ENCODE assay signal across 27 mouse cellular contexts in the genomic region with DNA sequence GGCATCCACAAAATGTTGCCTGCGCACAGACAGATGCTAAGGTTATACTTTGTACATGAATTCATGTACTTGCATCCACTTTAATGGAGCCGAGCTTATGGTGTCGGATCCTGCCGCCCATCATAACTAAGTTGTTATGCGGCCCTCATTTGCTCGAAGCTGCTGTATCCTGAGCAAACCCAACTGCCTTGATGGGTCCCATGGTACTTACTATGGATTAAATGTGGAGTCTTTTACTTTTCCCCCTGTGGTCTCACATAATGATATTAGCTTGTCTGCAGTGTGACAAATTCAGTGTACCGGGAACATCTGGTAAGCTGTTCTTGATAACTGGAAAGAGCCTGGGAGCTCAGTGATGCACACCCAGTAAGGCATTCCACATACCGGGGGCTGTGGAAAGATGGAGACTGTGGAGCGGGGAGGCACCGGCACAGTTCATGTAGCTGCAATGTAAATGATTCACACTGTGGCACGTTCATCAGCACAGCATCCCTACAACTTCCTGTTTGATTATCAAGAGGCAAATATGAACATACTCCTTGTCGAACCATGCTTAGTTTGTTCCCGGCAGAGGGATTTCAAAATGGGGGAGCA.
A peak's percentile ranks its signal among the peaks of the same experiment; 100 is the strongest.
DNase-seq lines count a peak whose midpoint lies in the region; ATAC-seq and TF ChIP-seq lines count a peak whose summit lies in the region.
"Had no signal": no experiment of that assay in that cellular context is flagged by ENCODE, and none has a peak within 500 bp of the region (broad histone marks: within the 10 kb centered on the region; RNA-seq: fewer than 3 reads in every experiment).

No protein-coding gene starts in this region.

- no peaks in the 10 kb centered on the region for H3K36me3 ChIP-seq in hindbrain, embryonic 14.5 days (replicated peaks; ENCODE audit: control insufficient read depth, insufficient read depth)
- H3K36me3 ChIP-seq in hindbrain, embryonic 11.5 days (ENCODE audit: control insufficient read depth, insufficient read depth, low read length), result no peaks in the 10 kb centered on the region
- H3K36me3 ChIP-seq in midbrain, embryonic 13.5 days, result no peaks in the 10 kb centered on the region
- no peaks in the 10 kb centered on the region for H3K36me3 ChIP-seq in midbrain, postnatal 0 days (ENCODE audit: insufficient read depth, low read length)
- H3K36me3 ChIP-seq in hindbrain, embryonic 16.5 days (ENCODE audit: control insufficient read depth, insufficient read depth, low read length), result no peaks in the 10 kb centered on the region
- H3K36me3 ChIP-seq in neural tube, embryonic 14.5 days (ENCODE audit: control insufficient read depth, insufficient read depth, low read length), result no peaks in the 10 kb centered on the region
- H3K36me3 ChIP-seq: forebrain, embryonic 10.5 days; forebrain, embryonic 15.5 days; limb, embryonic 12.5 days; neural tube, embryonic 12.5 days had no signal

- DNase-seq in hindbrain, embryonic 14.5 days (ENCODE audit: low spot score), result no peak
- DNase-seq in hindbrain, embryonic 11.5 days (ENCODE audit: low spot score), result no peak
- DNase-seq in midbrain, postnatal 0 days (ENCODE audit: low spot score), result no peak
- DNase-seq in urinary bladder, postnatal 10 days (ENCODE audit: low spot score), result no peak
- no peak for DNase-seq in gastrocnemius, postnatal 36 days
- DNase-seq: adrenal gland, postnatal 25 days; cerebellum, adult 18-20 months; cerebellum, postnatal 10 days; gastrocnemius, adult 2 months; heart, postnatal 14 days; kidney, adult 11 months; kidney, postnatal 14 days; lung, postnatal 4 days; retina, postnatal 1 day; right cerebral cortex, postnatal 14 days; thymus, postnatal 4 days had no signal

- H3K4me1 ChIP-seq in hindbrain, embryonic 14.5 days (replicated peaks; ENCODE audit: control insufficient read depth, insufficient read depth, low read length), result peaks cover 22% of the 10 kb centered on the region
- no peaks in the 10 kb centered on the region for H3K4me1 ChIP-seq in hindbrain, embryonic 11.5 days (replicated peaks; ENCODE audit: control insufficient read depth, insufficient read depth, low read length)
- H3K4me1 ChIP-seq in midbrain, embryonic 13.5 days (replicated peaks), result peaks cover 15% of the 10 kb centered on the region
- H3K4me1 ChIP-seq in midbrain, postnatal 0 days (ENCODE audit: insufficient read depth, low read length), result 0 out of 2 replicates have a peak, but pooled peaks cover 4% of the 10 kb centered on the region
- H3K4me1 ChIP-seq in hindbrain, embryonic 16.5 days (ENCODE audit: control insufficient read depth, insufficient read depth, low read depth, low read length), result peaks cover 8% of the 10 kb centered on the region
- peaks cover 10% of the 10 kb centered on the region for H3K4me1 ChIP-seq in neural tube, embryonic 14.5 days (ENCODE audit: control insufficient read depth, insufficient read depth, low read length)
- H3K4me1 ChIP-seq: limb, embryonic 12.5 days; megakaryocyte, embryonic 14.5 days; neural tube, embryonic 12.5 days had no signal

- no peaks in the 10 kb centered on the region for H3K9me3 ChIP-seq in hindbrain, embryonic 14.5 days (ENCODE audit: control insufficient read depth, low read length)
- no peaks in the 10 kb centered on the region for H3K9me3 ChIP-seq in hindbrain, embryonic 11.5 days (ENCODE audit: control insufficient read depth, low read length)
- no peaks in the 10 kb centered on the region for H3K9me3 ChIP-seq in midbrain, embryonic 13.5 days
- no peaks in the 10 kb centered on the region for H3K9me3 ChIP-seq in midbrain, postnatal 0 days (ENCODE audit: low read length)
- no peaks in the 10 kb centered on the region for H3K9me3 ChIP-seq in hindbrain, embryonic 16.5 days (ENCODE audit: control insufficient read depth, low read length)
- H3K9me3 ChIP-seq in neural tube, embryonic 14.5 days (ENCODE audit: control insufficient read depth, low read length), result no peaks in the 10 kb centered on the region
- H3K9me3 ChIP-seq: forebrain, embryonic 10.5 days; forebrain, embryonic 15.5 days; limb, embryonic 12.5 days; neural tube, embryonic 12.5 days had no signal

- H3K27me3 ChIP-seq in hindbrain, embryonic 14.5 days (ENCODE audit: control insufficient read depth, insufficient read depth, low read length), result no peaks in the 10 kb centered on the region
- H3K27me3 ChIP-seq in hindbrain, embryonic 11.5 days (ENCODE audit: control insufficient read depth, insufficient read depth, low read length), result no peaks in the 10 kb centered on the region
- no peaks in the 10 kb centered on the region for H3K27me3 ChIP-seq in midbrain, embryonic 13.5 days
- no peaks in the 10 kb centered on the region for H3K27me3 ChIP-seq in midbrain, postnatal 0 days (ENCODE audit: insufficient read depth, low read length)
- no peaks in the 10 kb centered on the region for H3K27me3 ChIP-seq in hindbrain, embryonic 16.5 days (replicated peaks; ENCODE audit: control insufficient read depth, insufficient read depth, low read length)
- no peaks in the 10 kb centered on the region for H3K27me3 ChIP-seq in neural tube, embryonic 14.5 days (ENCODE audit: control insufficient read depth, insufficient read depth, low read length)
- H3K27me3 ChIP-seq: forebrain, embryonic 15.5 days; limb, embryonic 12.5 days; megakaryocyte, embryonic 14.5 days; neural tube, embryonic 12.5 days had no signal

- no peak overlapping the region for H3K4me3 ChIP-seq in hindbrain, embryonic 14.5 days (replicated peaks; ENCODE audit: low read length)
- H3K4me3 ChIP-seq in hindbrain, embryonic 11.5 days (ENCODE audit: low read depth, low read length), result no peak overlapping the region
- H3K4me3 ChIP-seq in midbrain, embryonic 13.5 days (replicated peaks), result no peak overlapping the region
- H3K4me3 ChIP-seq in midbrain, postnatal 0 days (ENCODE audit: low read depth, low read length), result no peak overlapping the region
- no peak overlapping the region for H3K4me3 ChIP-seq in hindbrain, embryonic 16.5 days (ENCODE audit: low read length)
- no peak overlapping the region for H3K4me3 ChIP-seq in neural tube, embryonic 14.5 days (ENCODE audit: low read depth, low read length)
- H3K4me3 ChIP-seq: forebrain, embryonic 10.5 days; forebrain, embryonic 15.5 days; gastrocnemius, adult 2 months; left cerebral cortex, adult 2 months; limb, embryonic 12.5 days; megakaryocyte, embryonic 14.5 days; neural tube, embryonic 12.5 days had no signal

- 68% methylated on average over 13 of the region's 13 CpGs for WGBS in hindbrain, embryonic 14.5 days
- WGBS in hindbrain, embryonic 11.5 days, result 83% methylated on average over 13 of the region's 13 CpGs
- WGBS in midbrain, embryonic 13.5 days, result 75% methylated on average over 13 of the region's 13 CpGs
- 57% methylated on average over 13 of the region's 13 CpGs for WGBS in midbrain, postnatal 0 days
- 55% methylated on average over 13 of the region's 13 CpGs for WGBS in hindbrain, embryonic 16.5 days
- 54% methylated on average over 13 of the region's 13 CpGs for WGBS in neural tube, embryonic 14.5 days

- TF ChIP-seq CTCF in midbrain, postnatal 0 days (IDR thresholded peaks at IDR 0.05), result no peak

- peak overlapping the region; percentile 9; the same call in 1 of the 2 replicates for H3K4me2 ChIP-seq in hindbrain, embryonic 14.5 days (replicated peaks)
- no peak overlapping the region for H3K4me2 ChIP-seq in hindbrain, embryonic 11.5 days (replicated peaks; ENCODE audit: low read depth, low read length)
- no peak overlapping the region for H3K4me2 ChIP-seq in midbrain, embryonic 13.5 days (replicated peaks)
- no peak overlapping the region for H3K4me2 ChIP-seq in midbrain, postnatal 0 days (ENCODE audit: low read depth, low read length, poor library complexity, severe bottlenecking)
- H3K4me2 ChIP-seq in hindbrain, embryonic 16.5 days (ENCODE audit: low read length), result no peak overlapping the region
- no peak overlapping the region; the same call in 1 of the 2 replicates for H3K4me2 ChIP-seq in neural tube, embryonic 14.5 days (ENCODE audit: low read depth, low read length)
- H3K4me2 ChIP-seq: forebrain, embryonic 15.5 days; limb, embryonic 12.5 days; liver, embryonic 11.5 days; neural tube, embryonic 12.5 days had no signal

- H3K27ac ChIP-seq in hindbrain, embryonic 14.5 days, result peak overlapping the region; percentile 53
- no peak overlapping the region for H3K27ac ChIP-seq in hindbrain, embryonic 11.5 days (ENCODE audit: low read depth, low read length)
- no peak overlapping the region for H3K27ac ChIP-seq in midbrain, embryonic 13.5 days
- H3K27ac ChIP-seq in midbrain, postnatal 0 days (ENCODE audit: low read depth, low read length), result no peak overlapping the region
- H3K27ac ChIP-seq in hindbrain, embryonic 16.5 days (ENCODE audit: low read depth, low read length), result no peak overlapping the region
- peak overlapping the region; percentile 28; the same call in 1 of the 2 replicates for H3K27ac ChIP-seq in neural tube, embryonic 14.5 days (ENCODE audit: low read depth, low read length)
- H3K27ac ChIP-seq: forebrain, embryonic 10.5 days; forebrain, embryonic 15.5 days; gastrocnemius, adult 2 months; left cerebral cortex, adult 2 months; limb, embryonic 12.5 days; neural tube, embryonic 12.5 days had no signal

- ATAC-seq in hindbrain, embryonic 14.5 days (ENCODE audit: low FRiP score), result peak; percentile 78
- ATAC-seq in hindbrain, embryonic 11.5 days (ENCODE audit: low FRiP score), result no peak
- ATAC-seq in midbrain, embryonic 13.5 days, result peak; percentile 47
- ATAC-seq in midbrain, postnatal 0 days (ENCODE audit: low FRiP score), result no peak
- peak; percentile 58; the same call in 1 of the 2 replicates for ATAC-seq in hindbrain, embryonic 16.5 days
- ATAC-seq in neural tube, embryonic 14.5 days (ENCODE audit: low read depth), result peak; percentile 83
- ATAC-seq: forebrain, embryonic 15.5 days; inflammation-experienced regulatory T-cells, adult 6 months had no signal

- intact Hi-C loops in gastrocnemius, postnatal 36 days (cut with DNase I), result no loop called here

- H3K9ac ChIP-seq in hindbrain, embryonic 14.5 days, result no peak overlapping the region
- no peak overlapping the region for H3K9ac ChIP-seq in hindbrain, embryonic 11.5 days (ENCODE audit: low read depth, low read length)
- no peak overlapping the region for H3K9ac ChIP-seq in midbrain, embryonic 13.5 days (replicated peaks)
- no peak overlapping the region for H3K9ac ChIP-seq in midbrain, postnatal 0 days (replicated peaks; ENCODE audit: low read length, poor library complexity, severe bottlenecking)
- H3K9ac ChIP-seq in hindbrain, embryonic 16.5 days (ENCODE audit: low read depth, low read length), result no peak overlapping the region
- no peak overlapping the region for H3K9ac ChIP-seq in neural tube, embryonic 14.5 days (replicated peaks; ENCODE audit: low read depth, low read length)
- H3K9ac ChIP-seq: forebrain, embryonic 15.5 days; limb, embryonic 12.5 days; neural tube, embryonic 12.5 days had no signal

Comparison
In these comparisons a context has a peak if more than half of its experiments do, and no peak if none do; other contexts are left out.
1. ATAC-seq: peak in hindbrain, embryonic 14.5 days (single experiment), midbrain, embryonic 13.5 days (single experiment), hindbrain, embryonic 16.5 days (single experiment) and neural tube, embryonic 14.5 days (single experiment); none in hindbrain, embryonic 11.5 days (single experiment) and midbrain, postnatal 0 days (single experiment).
2. H3K27ac ChIP-seq: peak in hindbrain, embryonic 14.5 days (single experiment) and neural tube, embryonic 14.5 days (single experiment); none in hindbrain, embryonic 11.5 days (single experiment), midbrain, embryonic 13.5 days (single experiment), midbrain, postnatal 0 days (single experiment) and hindbrain, embryonic 16.5 days (single experiment).